Mouse (Mus musculus) stomach, postnatal 0 days (tissue): ENCODE measurements around the gene Dlgap1.

Experiments used
- CTCF ChIP-seq: IDR thresholded peaks from 2 replicates; pipeline ENCODE4 v1.5.1; 2016; ENCODE audit warnings: antibody characterized with exemption, low read depth, mild to moderate bottlenecking, moderate library complexity
- EP300 ChIP-seq: optimal IDR thresholded peaks from 2 replicates; pipeline ENCODE3; 2016; ENCODE audit warnings: antibody characterized with exemption

DNA sequence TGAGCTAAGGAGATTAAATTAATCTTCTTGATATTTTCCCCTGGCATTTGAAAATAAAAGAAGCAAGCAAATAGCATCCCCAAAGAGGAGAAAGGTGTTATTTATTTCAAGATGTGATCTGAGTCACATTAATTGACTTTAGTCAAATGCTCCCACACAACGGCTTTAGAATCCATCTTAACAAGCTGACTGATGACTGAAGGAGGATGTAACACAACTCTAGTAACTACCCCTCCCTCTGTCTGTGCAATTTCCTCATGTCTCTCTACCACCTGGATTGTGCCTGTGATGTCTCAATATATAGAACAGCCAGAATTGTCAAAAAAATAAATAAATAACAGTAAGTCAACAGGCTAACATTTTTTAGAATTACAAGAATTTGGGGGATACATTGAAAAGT lies 488.2 kb downstream of the Dlgap1 start:
- TF ChIP-seq EP300, result no peak
- TF ChIP-seq CTCF, result no peak
